Comparison of ENCODE assay signal across 9 mouse cellular contexts in the genomic region with DNA sequence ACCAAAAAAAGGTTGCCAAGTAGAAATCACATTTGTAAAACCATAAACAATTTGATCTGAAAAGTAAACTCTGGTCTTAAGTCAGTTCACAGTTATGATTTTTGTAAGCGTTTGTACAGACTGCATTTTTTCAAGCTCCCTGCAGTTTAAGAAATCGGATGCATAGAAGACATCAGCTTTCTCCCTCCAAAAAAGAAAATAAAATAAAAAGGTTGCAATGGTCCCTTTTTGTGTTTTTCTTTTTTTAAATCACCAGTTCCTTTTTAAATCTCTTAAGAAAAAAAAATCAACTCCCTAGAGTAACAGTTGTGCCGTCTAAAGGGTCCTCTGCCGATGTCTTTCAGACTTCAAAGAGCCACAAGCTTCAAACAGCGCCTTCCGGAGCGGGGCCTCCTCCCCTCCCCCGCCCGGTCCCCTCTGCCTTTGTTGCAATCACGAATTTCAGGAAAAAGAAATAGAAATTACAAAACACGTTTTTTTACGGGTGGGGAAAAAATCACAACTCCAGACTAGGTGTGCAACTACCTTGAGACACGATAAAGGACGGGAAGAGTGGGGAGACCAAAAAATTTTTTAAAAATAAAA. TPM values are rescaled to one million over a fixed set of nuclear protein-coding genes. Genes with fewer than 3 reads are reported as not detected.
A peak's percentile ranks its signal among the peaks of the same experiment; 100 is the strongest.
DNase-seq lines count a peak whose midpoint lies in the region; ATAC-seq and TF ChIP-seq lines count a peak whose summit lies in the region.
"Had no signal": no experiment of that assay in that cellular context is flagged by ENCODE, and none has a peak within 500 bp of the region (broad histone marks: within the 10 kb centered on the region; RNA-seq: fewer than 3 reads in every experiment).

No protein-coding gene starts in this region.

- 1% methylated on average over 14 of the region's 14 CpGs for WGBS in kidney, postnatal 0 days
- WGBS in embryonic facial prominence, embryonic 11.5 days: under 1% methylated on average over 14 of the region's 14 CpGs
- under 1% methylated on average over 14 of the region's 14 CpGs for WGBS in limb, embryonic 11.5 days
- under 1% methylated on average over 14 of the region's 14 CpGs for WGBS in neural tube, embryonic 13.5 days

- H3K27ac ChIP-seq in kidney, postnatal 0 days: no peak overlapping the region
- peak overlapping the region; percentile 97 for H3K27ac ChIP-seq in embryonic facial prominence, embryonic 11.5 days (replicated peaks; ENCODE audit: low read depth, low read length)
- peak overlapping the region; percentile 98 for H3K27ac ChIP-seq in limb, embryonic 11.5 days (replicated peaks; ENCODE audit: low read depth, low read length)
- H3K27ac ChIP-seq in neural tube, embryonic 13.5 days (replicated peaks): peak overlapping the region; percentile 100
- H3K27ac ChIP-seq: macrophage had no signal

- H3K9ac ChIP-seq in kidney, postnatal 0 days (ENCODE audit: low read depth, low read length): no peak overlapping the region; the same call in 1 of the 2 replicates
- peak overlapping the region; percentile 89 for H3K9ac ChIP-seq in embryonic facial prominence, embryonic 11.5 days (replicated peaks; ENCODE audit: low read length)
- H3K9ac ChIP-seq in limb, embryonic 11.5 days (ENCODE audit: low read length): peak overlapping the region; percentile 100
- peak overlapping the region; percentile 100 for H3K9ac ChIP-seq in neural tube, embryonic 13.5 days

- no peak for ATAC-seq in kidney, postnatal 0 days (replicated peaks; ENCODE audit: low FRiP score, low read depth)
- no peak for ATAC-seq in embryonic facial prominence, embryonic 11.5 days (replicated peaks; ENCODE audit: insufficient number of reproducible peaks, low FRiP score, low TSS enrichment, low read depth)
- ATAC-seq in limb, embryonic 11.5 days (ENCODE audit: insufficient number of reproducible peaks, low FRiP score, low TSS enrichment, low read depth): no peak
- no peak for ATAC-seq in neural tube, embryonic 13.5 days (ENCODE audit: low read depth)
- no peak for ATAC-seq in CD4-positive, CD25-positive, alpha-beta regulatory T cell, adult 4 months

- no peaks in the 10 kb centered on the region for H3K36me3 ChIP-seq in kidney, postnatal 0 days (ENCODE audit: insufficient read depth, low read length)
- no peaks in the 10 kb centered on the region for H3K36me3 ChIP-seq in embryonic facial prominence, embryonic 11.5 days (replicated peaks; ENCODE audit: control insufficient read depth, insufficient read depth, low read depth, low read length)
- peaks cover 2% of the 10 kb centered on the region; the same call in 1 of the 2 replicates for H3K36me3 ChIP-seq in limb, embryonic 11.5 days (ENCODE audit: control insufficient read depth, insufficient read depth, low read length)
- peaks cover 7% of the 10 kb centered on the region for H3K36me3 ChIP-seq in neural tube, embryonic 13.5 days

- H3K4me3 ChIP-seq in kidney, postnatal 0 days (replicated peaks; ENCODE audit: low read depth, low read length): peak overlapping the region; percentile 72
- H3K4me3 ChIP-seq in embryonic facial prominence, embryonic 11.5 days (ENCODE audit: low read depth, low read length): peak overlapping the region; percentile 68
- peak overlapping the region; percentile 100 for H3K4me3 ChIP-seq in limb, embryonic 11.5 days (ENCODE audit: low read depth, low read length)
- peak overlapping the region; percentile 100 for H3K4me3 ChIP-seq in neural tube, embryonic 13.5 days

- no peaks in the 10 kb centered on the region; the same call in 1 of the 2 replicates for H3K4me1 ChIP-seq in kidney, postnatal 0 days (replicated peaks; ENCODE audit: insufficient read depth, low read length)
- H3K4me1 ChIP-seq in embryonic facial prominence, embryonic 11.5 days (ENCODE audit: control insufficient read depth, insufficient read depth, low read length): no peaks in the 10 kb centered on the region
- peaks cover 2% of the 10 kb centered on the region; the same call in 1 of the 2 replicates for H3K4me1 ChIP-seq in limb, embryonic 11.5 days (ENCODE audit: control insufficient read depth, insufficient read depth, low read length)
- peaks cover 26% of the 10 kb centered on the region for H3K4me1 ChIP-seq in neural tube, embryonic 13.5 days (replicated peaks)

- H3K4me2 ChIP-seq in kidney, postnatal 0 days (ENCODE audit: low read length): peak overlapping the region; percentile 96
- H3K4me2 ChIP-seq in embryonic facial prominence, embryonic 11.5 days (ENCODE audit: low read depth, low read length): peak overlapping the region; percentile 13; the same call in 1 of the 2 replicates
- H3K4me2 ChIP-seq in limb, embryonic 11.5 days (ENCODE audit: low read depth, severe bottlenecking): peak overlapping the region; percentile 73
- peak overlapping the region; percentile 65 for H3K4me2 ChIP-seq in neural tube, embryonic 13.5 days

- H3K9me3 ChIP-seq in kidney, postnatal 0 days (replicated peaks; ENCODE audit: low read length): no peaks in the 10 kb centered on the region
- H3K9me3 ChIP-seq in embryonic facial prominence, embryonic 11.5 days (replicated peaks; ENCODE audit: control insufficient read depth, low read length): no peaks in the 10 kb centered on the region
- H3K9me3 ChIP-seq in limb, embryonic 11.5 days (ENCODE audit: control insufficient read depth, low read length): no peaks in the 10 kb centered on the region
- no peaks in the 10 kb centered on the region for H3K9me3 ChIP-seq in neural tube, embryonic 13.5 days

- H3K27me3 ChIP-seq in kidney, postnatal 0 days (ENCODE audit: insufficient read depth, low read length): no peaks in the 10 kb centered on the region
- no peaks in the 10 kb centered on the region for H3K27me3 ChIP-seq in embryonic facial prominence, embryonic 11.5 days (ENCODE audit: control insufficient read depth, insufficient read depth, low read length)
- H3K27me3 ChIP-seq in limb, embryonic 11.5 days (ENCODE audit: control insufficient read depth, insufficient read depth, low read length): no peaks in the 10 kb centered on the region
- H3K27me3 ChIP-seq in neural tube, embryonic 13.5 days: no peaks in the 10 kb centered on the region

- TF ChIP-seq CTCF in kidney, postnatal 0 days (IDR thresholded peaks at IDR 0.05; ENCODE audit: low read depth): no peak

- peak; percentile 40 for DNase-seq in kidney, postnatal 0 days (ENCODE audit: low spot score)
- no peak for DNase-seq in kidney, adult 8-10 months
- DNase-seq in embryonic facial prominence, embryonic 11.5 days (ENCODE audit: low spot score): peak; percentile 78
- peak; percentile 73 for DNase-seq in limb, embryonic 11.5 days (ENCODE audit: low spot score)
- no peak for DNase-seq in ovary, postnatal 14 days (ENCODE audit: low spot score)
- no peak for DNase-seq in layer of hippocampus, postnatal 25 days (ENCODE audit: extremely low spot score in 1 of 2, low spot score in 1 of 2)

RNA-seq across cellular contexts. Expression of gene Sox11, which starts 1.8 kb away (rescaled TPM):
- 35.4 and 40.8 TPM in 2 replicates for polyA plus RNA-seq in kidney, postnatal 0 days (2015; fragmentation: Nextera tagmentation; extraction: Ambion mirVana)
- 444 and 508 TPM in 2 replicates for polyA plus RNA-seq in embryonic facial prominence, embryonic 11.5 days (2014; fragmentation: Nextera tagmentation; extraction: Ambion mirVana)
- 349 and 356 TPM in 2 replicates for polyA plus RNA-seq in limb, embryonic 11.5 days (2014; fragmentation: Nextera tagmentation; extraction: Ambion mirVana)
- polyA plus RNA-seq in neural tube, embryonic 13.5 days (2015; fragmentation: Nextera tagmentation; extraction: Ambion mirVana): 512 and 534 TPM in 2 replicates
- under 1 TPM in 1 of 2 experiments, not detected in 1; 0.11 TPM for polyA plus RNA-seq in CD4-positive, CD25-positive, alpha-beta regulatory T cell, adult 4 months (2017; shearing (Covaris generic))
- total RNA-seq in layer of hippocampus, postnatal 25 days (2021): 10 to 100 TPM; 22.9 to 23.5 TPM
- polyA plus RNA-seq: macrophage had no signal

Comparison
In these comparisons a context has a peak if more than half of its experiments do, and no peak if none do; other contexts are left out.
1. DNase-seq: peak in kidney, postnatal 0 days (single experiment), embryonic facial prominence, embryonic 11.5 days (single experiment) and limb, embryonic 11.5 days (single experiment); none in kidney, adult 8-10 months (0 of 2), ovary, postnatal 14 days (single experiment) and layer of hippocampus, postnatal 25 days (0 of 2).
2. H3K4me2 ChIP-seq: peak in every context shown above with its lines; median percentile 96 in kidney, postnatal 0 days; 73 in limb, embryonic 11.5 days; 65 in neural tube, embryonic 13.5 days; 13 in embryonic facial prominence, embryonic 11.5 days.
3. RNA of gene Sox11, which starts 1.8 kb away (polyA plus RNA-seq): 512 to 534 TPM in neural tube, embryonic 13.5 days, 444 to 508 TPM in embryonic facial prominence, embryonic 11.5 days, 349 to 356 TPM in limb, embryonic 11.5 days and 35.4 to 40.8 TPM in kidney, postnatal 0 days; 0.11 TPM in CD4-positive, CD25-positive, alpha-beta regulatory T cell, adult 4 months; every median in the first group is over 10 times any median in the second.
4. Peak in every context shown above with its lines, with median percentiles within 50 percentile points of each other: H3K4me3 ChIP-seq.